Mouse (Mus musculus) macrophage (primary cell): ENCODE data around the gene Tbl3. TPM values are rescaled to one million over a fixed set of nuclear protein-coding genes. Genes with fewer than 3 reads are reported as not detected.

Experiments used
- H3K27ac ChIP-seq: fragments of 350-480 bp; formaldehyde crosslinking; 2 replicates; pipeline ENCODE4 v1.9.0; 2021
- H3K36me3 ChIP-seq: fragments of 350-480 bp; formaldehyde crosslinking; 2 replicates; pipeline ENCODE4 v1.9.0; 2021; ENCODE audit errors: inconsistent target
- H3K4me3 ChIP-seq: fragments of 350-480 bp; formaldehyde crosslinking; 2 replicates; pipeline ENCODE4 v1.9.0; 2021; ENCODE audit errors: inconsistent target
- H3K79me2 ChIP-seq: fragments of 350-480 bp; formaldehyde crosslinking; 2 replicates; pipeline ENCODE4 v1.9.0; 2021; ENCODE audit errors: inconsistent target
- WGBS: methylation state at CpG from one replicate; pipeline ENCODE4 v1.1.7; 2026; ENCODE audit warnings: inconsistent platforms; ENCODE audit not compliant: missing documents; 5-methylcytosine and 5-hydroxymethylcytosine counted together
- polyA plus RNA-seq: library from polyadenylated mRNA; stranded (reverse); fragments of 250-400 nt; gene quantifications from 3 replicates; pipeline ENCODE4 v1.2.4, GENCODE M21; 2018; ENCODE audit warnings: inconsistent platforms
- total RNA-seq, 78 experiments: library from RNA; depleted of rRNA; stranded (reverse); fragments of 250-400 nt; gene quantifications; 1 replicate in 9 of 78; 2 replicates in 24 of 78; 3 replicates in 43 of 78; 4 replicates in 2 of 78; pipeline ENCODE4 v1.2.4; 2018; ENCODE audit warnings: inconsistent platforms in 56 of 78

Tbl3 gene
- 10 to 100 TPM in 25 of 26 experiments, 1 to 10 TPM in 1; 8.7 to 36.7 (median 20.1) TPM for total RNA-seq (2018; cell fraction: chromatin; rRNA removed)
- 10 to 100 TPM in 25 of 26 experiments, 1 to 10 TPM in 1; 9.6 to 20.1 (median 15.0) TPM for total RNA-seq (2018; cell fraction: cytosol; rRNA removed)
- 10 to 100 TPM in 21 of 26 experiments, 1 to 10 TPM in 5; 5.1 to 28.2 (median 13.1) TPM for total RNA-seq (2018; cell fraction: nucleus; rRNA removed)
- 10.6 to 22.6 TPM (median 18.7 TPM) in 3 replicates for polyA plus RNA-seq

- Histone ChIP-seq H3K27ac (peak within 1 kb of the TSS; percentile 51), H3K36me3 (peaks cover 12% of the 10 kb centered on the region; the same call in 1 of the 2 replicates), H3K79me2 (peaks cover 17% of the 10 kb centered on the region; the same call in 1 of the 2 replicates), H3K4me3 (peak within 1 kb of the TSS; percentile 91)
- WGBS = 3% methylated on average over 32 of the region's 32 CpGs
These were observed at the start of gene Tbl3 for GRCm38 (mm10) chr17:24706982-24707800. Gene Tbl3 (minus strand): TSS chr17:24707660.

- no peak within 1 kb of the TSS for H3K27ac ChIP-seq
- H3K36me3 ChIP-seq = no peaks in the 10 kb centered on the region
- H3K79me2 ChIP-seq = no peaks in the 10 kb centered on the region
- H3K4me3 ChIP-seq = no peak within 1 kb of the TSS; the same call in 1 of the 2 replicates
- whole genome bisulfite sequencing = 2% methylated on average over 82 of the region's 82 CpGs
These were observed 45.2 kb upstream of the Tbl3 start, which contains the start of gene Hs3st6 for GRCm38 (mm10) chr17:24752415-24753394. Gene Hs3st6 (plus strand): TSS chr17:24752988.

- no peak overlapping the region for H3K27ac ChIP-seq
- no peak overlapping the region for H3K4me3 ChIP-seq
- no peaks in the 10 kb centered on the region for H3K79me2 ChIP-seq
- H3K36me3 ChIP-seq = no peaks in the 10 kb centered on the region
- 32% methylated on average over 4 of the region's 4 CpGs for WGBS
These were observed 44.1 kb upstream of the Tbl3 start for GRCm38 (mm10) chr17:24751528-24751927.

- 78% methylated on average over 4 of the region's 4 CpGs for WGBS
- Histone ChIP-seq H3K36me3 (no peaks in the 10 kb centered on the region), H3K27ac (no peak overlapping the region), H3K4me3 (no peak overlapping the region), H3K79me2 (no peaks in the 10 kb centered on the region)
These were observed 39.5 kb upstream of the Tbl3 start for GRCm38 (mm10) chr17:24746986-24747385.

GRCm38 (mm10) chr17:24745526-24746497 lies 38.4 kb upstream of the Tbl3 start:
- Histone ChIP-seq H3K4me3 (no peak overlapping the region), H3K27ac (no peak overlapping the region), H3K36me3 (peaks cover 7% of the 10 kb centered on the region; the same call in 1 of the 2 replicates), H3K79me2 (no peaks in the 10 kb centered on the region; the same call in 1 of the 2 replicates)
- WGBS = 22% methylated on average over 7 of the region's 7 CpGs

- Histone ChIP-seq H3K79me2 (peaks cover 10% of the 10 kb centered on the region; the same call in 1 of the 2 replicates), H3K4me3 (no peak overlapping the region), H3K36me3 (peaks cover 19% of the 10 kb centered on the region), H3K27ac (no peak overlapping the region)
- WGBS = 83% methylated on average over 3 of the region's 3 CpGs
These were observed 36.9 kb upstream of the Tbl3 start for GRCm38 (mm10) chr17:24744381-24744780.

- 79% methylated on average over 5 of the region's 5 CpGs for WGBS
- H3K79me2 ChIP-seq = peaks cover 14% of the 10 kb centered on the region
- no peak overlapping the region for H3K4me3 ChIP-seq
- H3K27ac ChIP-seq = no peak overlapping the region
- peaks cover 24% of the 10 kb centered on the region for H3K36me3 ChIP-seq
These were observed 36.4 kb upstream of the Tbl3 start for GRCm38 (mm10) chr17:24743896-24744295.

GRCm38 (mm10) chr17:24742307-24742706 lies 34.8 kb upstream of the Tbl3 start:
- WGBS = 28% methylated on average over 8 of the region's 8 CpGs
- H3K79me2 ChIP-seq = peaks cover 30% of the 10 kb centered on the region
- H3K4me3 ChIP-seq = no peak overlapping the region
- H3K27ac ChIP-seq = no peak overlapping the region
- peaks cover 24% of the 10 kb centered on the region for H3K36me3 ChIP-seq

- no peak overlapping the region for H3K4me3 ChIP-seq
- peaks cover 38% of the 10 kb centered on the region for H3K79me2 ChIP-seq
- no peak overlapping the region for H3K27ac ChIP-seq
- peaks cover 24% of the 10 kb centered on the region for H3K36me3 ChIP-seq
- WGBS = 92% methylated on average over 8 of the region's 8 CpGs
These were observed 32.5 kb upstream of the Tbl3 start for GRCm38 (mm10) chr17:24739926-24740325.

- WGBS = 82% methylated on average over 4 of the region's 4 CpGs
- Histone ChIP-seq H3K79me2 (peaks cover 38% of the 10 kb centered on the region), H3K4me3 (peak overlapping the region; percentile 96; the same call in 1 of the 2 replicates), H3K36me3 (peaks cover 24% of the 10 kb centered on the region), H3K27ac (peak overlapping the region; percentile 75)
These were observed 30.8 kb upstream of the Tbl3 start for GRCm38 (mm10) chr17:24738238-24738637.

- Histone ChIP-seq H3K79me2 (peaks cover 38% of the 10 kb centered on the region), H3K27ac (peak overlapping the region; percentile 75), H3K4me3 (peak overlapping the region; percentile 96), H3K36me3 (peaks cover 24% of the 10 kb centered on the region)
- 13% methylated on average over 8 of the region's 8 CpGs for WGBS
These were observed 29.8 kb upstream of the Tbl3 start for GRCm38 (mm10) chr17:24737135-24737810.

- WGBS = 2% methylated on average over 29 of the region's 29 CpGs
- peak within 1 kb of the TSS; percentile 96 for H3K4me3 ChIP-seq
- peaks cover 23% of the 10 kb centered on the region for H3K36me3 ChIP-seq
- peaks cover 38% of the 10 kb centered on the region for H3K79me2 ChIP-seq
- peak within 1 kb of the TSS; percentile 75 for H3K27ac ChIP-seq
These were observed 29.0 kb upstream of the Tbl3 start, which contains the start of gene Msrb1 for GRCm38 (mm10) chr17:24736330-24737051. Gene Msrb1 (plus strand): TSS chr17:24736642.
